Mouse (Mus musculus): ENCODE results near the gene Agbl4. TPM values are rescaled to one million over a fixed set of nuclear protein-coding genes. Genes with fewer than 3 reads are reported as not detected.

Agbl4 gene
- polyA plus RNA-seq, 1 experiment: 2.4 TPM

DNA sequence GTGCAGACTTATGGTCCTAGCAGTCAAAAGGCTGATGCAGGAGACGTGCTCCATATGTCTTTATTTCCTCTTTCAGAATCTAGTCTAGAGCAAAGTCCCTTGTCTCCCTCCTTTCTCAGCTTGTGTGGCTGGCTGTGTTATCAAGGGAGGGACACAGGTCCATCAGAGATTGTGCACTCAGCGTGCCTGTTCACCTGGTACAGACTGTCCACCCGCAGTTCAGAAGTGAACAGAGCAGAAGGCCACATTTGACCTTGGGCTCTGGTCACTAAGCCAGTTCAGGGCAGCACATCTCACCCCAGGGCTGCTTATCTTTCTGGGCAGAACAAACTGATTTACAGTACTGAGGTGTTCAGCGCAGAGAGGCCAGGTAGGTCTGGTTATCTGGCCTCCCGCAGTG is 1054.7 kb downstream of the Agbl4 start:
- DNase-seq (ENCODE audit: low read depth): no peak
- no peak for TF ChIP-seq CTCF (IDR thresholded peaks at IDR 0.05; ENCODE audit: borderline replicate concordance, extremely low read depth, insufficient read depth, insufficient read length)
- no peak for TF ChIP-seq POLR2A (IDR thresholded peaks at IDR 0.05; ENCODE audit: borderline replicate concordance, extremely low read depth, insufficient read depth, insufficient read length, poor library complexity, severe bottlenecking)

DNA sequence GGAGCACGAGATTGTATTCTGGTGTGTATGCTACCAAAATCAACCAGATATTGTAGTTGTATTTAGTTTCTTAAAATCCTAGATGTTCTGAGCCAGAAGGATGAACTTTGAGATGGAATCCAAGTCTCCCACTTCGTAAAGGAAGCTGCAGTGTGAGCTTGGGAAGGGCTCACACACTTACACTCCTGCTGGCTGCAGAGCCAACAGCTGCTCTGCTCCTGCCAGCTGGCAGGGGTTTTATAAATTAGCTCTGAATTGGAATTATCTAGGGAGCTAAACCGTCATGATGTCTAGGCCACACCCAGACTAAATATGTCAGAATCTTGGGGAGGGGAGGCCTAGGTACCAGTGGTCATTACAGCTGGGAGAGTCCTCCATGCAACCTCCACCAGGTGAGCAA is 1055.8 kb downstream of the Agbl4 start:
- peak; percentile 41 for DNase-seq (ENCODE audit: low read depth)
- no peak for TF ChIP-seq POLR2A (IDR thresholded peaks at IDR 0.05; ENCODE audit: borderline replicate concordance, extremely low read depth, insufficient read depth, insufficient read length, poor library complexity, severe bottlenecking)
- no peak for TF ChIP-seq CTCF (IDR thresholded peaks at IDR 0.05; ENCODE audit: borderline replicate concordance, extremely low read depth, insufficient read depth, insufficient read length)

DNA sequence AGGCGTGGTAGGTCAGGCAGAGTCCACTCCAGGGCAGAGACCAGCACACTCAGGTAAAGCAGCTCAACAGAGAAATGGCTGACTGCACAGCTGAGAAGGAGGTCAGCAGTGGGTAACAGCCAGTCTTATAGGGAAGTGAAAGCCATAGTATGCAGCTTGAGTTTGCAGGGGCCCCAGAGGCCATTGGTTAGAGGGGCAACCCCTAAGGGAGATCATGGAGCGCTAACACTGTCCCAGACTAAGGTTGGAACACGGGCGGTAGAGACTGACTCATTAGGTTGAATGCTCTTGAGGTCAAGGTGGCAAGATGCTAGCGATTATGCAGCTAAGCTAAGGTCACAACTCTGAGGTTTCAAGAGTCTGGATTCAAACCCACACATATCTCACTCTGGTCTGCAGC is 1058.2 kb downstream of the Agbl4 start:
- TF ChIP-seq CTCF (IDR thresholded peaks at IDR 0.05; ENCODE audit: borderline replicate concordance, extremely low read depth, insufficient read depth, insufficient read length) (no peak), POLR2A (IDR thresholded peaks at IDR 0.05; ENCODE audit: borderline replicate concordance, extremely low read depth, insufficient read depth, insufficient read length, poor library complexity, severe bottlenecking) (no peak)
- no peak for DNase-seq (ENCODE audit: low read depth)

DNA sequence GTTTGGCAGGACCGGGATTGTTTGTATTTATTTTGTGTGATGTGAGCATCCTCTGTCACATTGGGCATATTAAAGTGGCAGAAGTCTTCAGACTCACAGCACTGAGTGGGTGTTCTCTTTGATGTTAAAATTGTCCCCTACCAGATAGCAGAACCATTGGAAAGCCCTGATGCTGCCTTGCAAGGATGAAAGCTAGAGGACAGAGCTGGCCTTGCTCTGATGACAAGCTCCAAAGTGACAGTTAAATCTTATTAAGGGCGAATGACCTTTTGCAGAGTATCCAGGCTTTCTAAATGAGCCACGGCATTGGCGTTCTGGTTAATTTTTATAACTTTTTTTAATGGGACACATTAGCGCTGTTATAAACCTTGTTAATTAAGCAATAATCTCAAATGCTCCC is 1060.1 kb downstream of the Agbl4 start:
- TF ChIP-seq CTCF (IDR thresholded peaks at IDR 0.05; ENCODE audit: borderline replicate concordance, extremely low read depth, insufficient read depth, insufficient read length) (no peak), POLR2A (IDR thresholded peaks at IDR 0.05; ENCODE audit: borderline replicate concordance, extremely low read depth, insufficient read depth, insufficient read length, poor library complexity, severe bottlenecking) (no peak)
- no peak for DNase-seq (ENCODE audit: low read depth)

DNA sequence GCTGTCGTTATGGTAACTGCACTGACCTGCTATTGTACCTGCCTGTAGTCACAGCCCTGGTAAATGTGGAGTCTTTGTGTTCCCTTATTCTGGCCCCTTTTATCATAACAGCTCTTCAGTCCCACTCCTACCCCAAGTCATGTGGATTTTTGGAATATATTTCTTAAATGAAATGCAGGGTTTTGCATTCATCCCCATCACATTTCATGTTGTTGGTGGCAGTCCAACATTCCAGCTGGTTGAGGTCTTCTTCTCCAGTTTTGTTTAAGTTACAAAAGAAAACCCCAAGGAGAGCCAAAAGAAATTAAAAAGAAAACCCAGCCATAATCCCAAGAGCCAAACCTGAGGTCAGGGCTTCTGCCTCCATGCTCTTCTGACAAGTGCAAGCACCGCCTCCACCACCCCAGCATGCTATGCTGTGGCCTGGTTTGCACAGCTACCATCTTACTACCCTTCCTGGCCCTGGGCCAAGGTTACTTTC is 1069.9 kb downstream of the Agbl4 start:
- DNase-seq (ENCODE audit: low read depth): peak; percentile 25
- TF ChIP-seq CTCF (IDR thresholded peaks at IDR 0.05; ENCODE audit: borderline replicate concordance, extremely low read depth, insufficient read depth, insufficient read length) (no peak), POLR2A (IDR thresholded peaks at IDR 0.05; ENCODE audit: borderline replicate concordance, extremely low read depth, insufficient read depth, insufficient read length, poor library complexity, severe bottlenecking) (no peak)

DNA sequence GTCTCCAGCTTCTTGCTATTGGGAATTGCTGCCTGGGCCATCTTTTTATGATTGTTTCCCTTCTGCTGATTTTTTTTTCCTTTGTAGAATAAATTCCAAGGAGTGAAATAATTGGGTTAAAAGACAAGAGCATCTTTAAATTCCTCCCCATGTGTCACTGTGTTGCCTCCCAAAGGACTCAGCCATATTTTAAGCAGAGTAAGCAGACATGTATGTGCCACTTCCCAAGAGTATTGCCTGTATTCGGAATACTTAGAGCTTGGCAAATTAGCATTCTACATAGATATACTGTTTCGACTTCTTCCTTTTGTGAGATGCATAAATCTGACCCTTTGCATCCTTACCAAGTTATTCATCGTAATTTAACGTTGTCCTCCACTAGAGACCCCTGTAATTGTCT is 1070.3 kb downstream of the Agbl4 start:
- no peak for DNase-seq (ENCODE audit: low read depth)
- no peak for TF ChIP-seq CTCF (IDR thresholded peaks at IDR 0.05; ENCODE audit: borderline replicate concordance, extremely low read depth, insufficient read depth, insufficient read length)
- no peak for TF ChIP-seq POLR2A (IDR thresholded peaks at IDR 0.05; ENCODE audit: borderline replicate concordance, extremely low read depth, insufficient read depth, insufficient read length, poor library complexity, severe bottlenecking)

DNA sequence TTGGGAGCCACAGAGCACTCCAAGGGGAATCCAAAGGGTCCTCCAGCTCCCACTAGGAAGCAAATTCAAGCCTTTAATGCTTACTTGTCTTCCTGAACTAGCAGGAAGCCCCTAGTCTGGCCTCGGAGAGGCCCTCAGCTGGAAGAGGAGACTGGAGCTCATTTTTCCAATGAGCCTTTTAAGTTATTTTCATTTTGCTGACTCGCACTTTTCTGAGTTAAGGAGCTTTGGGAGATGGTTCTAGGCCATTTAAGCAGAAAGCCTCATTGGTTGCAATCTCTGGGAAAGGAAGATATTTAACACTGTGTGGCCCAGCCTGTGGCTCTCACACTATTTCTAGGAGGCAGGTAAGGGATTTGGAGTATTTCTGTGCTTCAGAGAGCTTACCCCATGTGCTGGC is 1072.4 kb downstream of the Agbl4 start:
- no peak for TF ChIP-seq POLR2A (IDR thresholded peaks at IDR 0.05; ENCODE audit: borderline replicate concordance, extremely low read depth, insufficient read depth, insufficient read length, poor library complexity, severe bottlenecking)
- no peak for TF ChIP-seq CTCF (IDR thresholded peaks at IDR 0.05; ENCODE audit: borderline replicate concordance, extremely low read depth, insufficient read depth, insufficient read length)
- no peak for DNase-seq (ENCODE audit: low read depth)

DNA sequence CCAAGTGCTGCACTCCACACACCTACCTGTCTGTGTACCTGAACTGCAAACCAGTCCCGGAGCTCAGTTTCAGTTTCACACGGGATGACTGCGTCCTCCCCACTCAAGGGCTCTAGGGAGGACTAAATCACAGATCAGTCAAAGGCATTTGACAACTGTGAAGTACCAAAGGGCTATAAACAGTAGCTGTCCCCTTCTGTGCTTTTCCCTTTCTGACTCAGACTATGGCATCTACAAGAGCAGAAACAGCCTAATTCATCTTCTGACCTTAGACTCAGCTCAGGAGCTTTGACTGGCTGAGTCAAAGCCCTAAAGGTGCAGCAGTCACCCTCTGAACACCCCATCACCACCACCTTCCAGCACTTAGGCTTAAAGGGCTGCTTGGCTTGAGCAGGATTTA is 1074.3 kb downstream of the Agbl4 start:
- TF ChIP-seq CTCF (IDR thresholded peaks at IDR 0.05; ENCODE audit: borderline replicate concordance, extremely low read depth, insufficient read depth, insufficient read length) (no peak), POLR2A (IDR thresholded peaks at IDR 0.05; ENCODE audit: borderline replicate concordance, extremely low read depth, insufficient read depth, insufficient read length, poor library complexity, severe bottlenecking) (no peak)

DNA sequence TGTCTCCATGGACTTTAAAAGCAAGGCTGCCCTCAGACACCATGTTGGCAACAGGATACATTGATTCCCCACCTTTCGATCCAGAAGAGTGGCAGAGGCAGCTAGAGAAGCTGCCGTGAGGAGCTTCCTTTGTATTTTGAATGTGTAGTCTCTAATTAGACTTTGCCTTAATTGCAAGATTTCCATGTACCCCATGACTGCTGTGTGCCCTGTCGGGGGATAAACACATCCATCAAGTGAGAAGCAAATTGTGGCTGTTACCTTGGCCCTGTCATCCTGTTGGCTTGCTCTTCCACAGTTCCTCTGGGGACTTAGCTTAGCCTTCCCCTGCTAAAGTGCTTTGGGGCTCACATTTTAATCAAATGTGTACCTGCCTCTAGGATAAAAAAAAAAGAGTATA is 1075.0 kb downstream of the Agbl4 start:
- TF ChIP-seq POLR2A (IDR thresholded peaks at IDR 0.05; ENCODE audit: borderline replicate concordance, extremely low read depth, insufficient read depth, insufficient read length, poor library complexity, severe bottlenecking) (no peak), CTCF (IDR thresholded peaks at IDR 0.05; ENCODE audit: borderline replicate concordance, extremely low read depth, insufficient read depth, insufficient read length) (no peak)
- DNase-seq (ENCODE audit: low read depth): peak; percentile 80

More for the DNA sequence above, 1074.3 kb downstream of the Agbl4 start:
- DNase-seq (ENCODE audit: low read depth): no peak

DNA sequence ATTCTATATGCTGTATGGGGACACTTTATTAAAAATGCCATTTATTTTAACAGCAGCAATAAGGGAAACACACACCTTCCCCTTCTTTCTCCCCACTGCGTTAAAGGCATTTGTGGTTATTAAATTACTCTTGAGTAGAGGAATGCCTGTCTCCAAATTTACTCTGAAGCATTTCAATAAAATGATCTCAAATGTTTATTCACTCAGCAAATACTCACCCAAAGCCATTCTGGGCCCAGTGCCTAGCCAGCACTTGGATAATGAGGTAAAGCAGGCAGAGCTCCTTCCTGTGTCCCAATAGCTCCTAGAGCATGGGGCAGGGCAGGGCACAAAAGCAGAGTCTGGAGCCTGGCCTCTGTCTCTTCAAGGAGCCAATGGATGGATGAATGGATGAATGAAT is 1075.6 kb downstream of the Agbl4 start:
- DNase-seq (ENCODE audit: low read depth): peak; percentile 69
- TF ChIP-seq CTCF (IDR thresholded peaks at IDR 0.05; ENCODE audit: borderline replicate concordance, extremely low read depth, insufficient read depth, insufficient read length): no peak
- no peak for TF ChIP-seq POLR2A (IDR thresholded peaks at IDR 0.05; ENCODE audit: borderline replicate concordance, extremely low read depth, insufficient read depth, insufficient read length, poor library complexity, severe bottlenecking)

DNA sequence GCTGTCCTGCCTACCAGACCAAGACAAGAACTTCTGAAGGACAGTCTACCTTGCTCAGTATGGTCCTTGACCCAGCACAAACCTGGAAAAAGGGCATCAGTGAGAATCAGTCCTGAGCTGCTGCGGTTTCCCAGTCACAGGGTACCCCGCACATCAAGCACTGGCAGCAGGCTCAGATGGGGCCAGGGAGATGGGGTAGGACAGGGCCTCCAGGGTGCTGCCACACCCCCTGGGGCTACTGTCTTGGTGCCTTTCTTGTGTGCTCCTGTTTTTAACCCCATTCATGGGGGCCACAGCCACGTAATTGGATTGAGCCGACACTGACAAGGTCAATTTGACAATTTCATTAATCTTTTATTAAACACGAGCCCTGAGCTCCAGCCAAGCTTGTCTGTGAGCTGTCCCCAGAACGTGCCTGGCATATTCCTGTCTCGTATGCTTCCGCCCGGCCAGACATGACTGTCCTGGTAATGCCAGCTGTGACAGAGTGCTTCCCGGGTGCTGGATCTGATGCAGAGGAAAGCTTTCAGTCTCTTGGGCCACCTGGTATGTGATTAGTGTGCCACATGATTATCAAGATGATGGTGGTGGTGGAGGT is 1078.0 kb downstream of the Agbl4 start:
- TF ChIP-seq CTCF (IDR thresholded peaks at IDR 0.05; ENCODE audit: borderline replicate concordance, extremely low read depth, insufficient read depth, insufficient read length) (no peak), POLR2A (IDR thresholded peaks at IDR 0.05; ENCODE audit: borderline replicate concordance, extremely low read depth, insufficient read depth, insufficient read length, poor library complexity, severe bottlenecking) (no peak)
- peak; percentile 83 for DNase-seq (ENCODE audit: low read depth)

DNA sequence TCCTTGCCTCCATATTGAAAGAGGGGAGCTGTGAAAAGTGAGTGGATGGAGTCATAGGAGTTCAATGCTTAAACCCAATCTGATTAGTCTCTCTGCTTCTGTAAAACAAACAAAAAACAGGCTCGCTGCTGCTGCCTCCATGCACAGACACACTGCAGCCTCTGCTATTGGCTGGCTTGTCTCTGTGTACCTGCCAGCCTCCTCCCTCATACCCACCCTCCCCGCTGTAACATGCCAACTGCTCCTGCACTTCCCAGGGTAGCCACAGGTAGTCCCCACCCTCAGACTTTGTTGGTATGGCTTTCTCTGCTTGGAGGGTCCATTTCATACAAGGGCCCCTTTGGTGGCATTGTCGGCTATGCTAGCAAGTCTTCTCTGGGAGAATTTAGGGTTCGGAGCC is 1080.0 kb downstream of the Agbl4 start:
- no peak for DNase-seq (ENCODE audit: low read depth)
- TF ChIP-seq POLR2A (IDR thresholded peaks at IDR 0.05; ENCODE audit: borderline replicate concordance, extremely low read depth, insufficient read depth, insufficient read length, poor library complexity, severe bottlenecking) (no peak), CTCF (IDR thresholded peaks at IDR 0.05; ENCODE audit: borderline replicate concordance, extremely low read depth, insufficient read depth, insufficient read length) (0 out of 2 replicates have a peak, but pooled peaks have one; percentile 1)
